Mouse (Mus musculus) 3134 (cell line): Measurements from ENCODE around the gene Tgfb1.

Experiments
- DNase-seq: peaks from one replicate; pipeline ENCODE4 v3.0.0-alpha.2; 2011; ENCODE audit warnings: low spot score; ENCODE audit not compliant: insufficient read length; ENCODE audit errors: extremely low read depth

The Tgfb1 gene

DNA sequence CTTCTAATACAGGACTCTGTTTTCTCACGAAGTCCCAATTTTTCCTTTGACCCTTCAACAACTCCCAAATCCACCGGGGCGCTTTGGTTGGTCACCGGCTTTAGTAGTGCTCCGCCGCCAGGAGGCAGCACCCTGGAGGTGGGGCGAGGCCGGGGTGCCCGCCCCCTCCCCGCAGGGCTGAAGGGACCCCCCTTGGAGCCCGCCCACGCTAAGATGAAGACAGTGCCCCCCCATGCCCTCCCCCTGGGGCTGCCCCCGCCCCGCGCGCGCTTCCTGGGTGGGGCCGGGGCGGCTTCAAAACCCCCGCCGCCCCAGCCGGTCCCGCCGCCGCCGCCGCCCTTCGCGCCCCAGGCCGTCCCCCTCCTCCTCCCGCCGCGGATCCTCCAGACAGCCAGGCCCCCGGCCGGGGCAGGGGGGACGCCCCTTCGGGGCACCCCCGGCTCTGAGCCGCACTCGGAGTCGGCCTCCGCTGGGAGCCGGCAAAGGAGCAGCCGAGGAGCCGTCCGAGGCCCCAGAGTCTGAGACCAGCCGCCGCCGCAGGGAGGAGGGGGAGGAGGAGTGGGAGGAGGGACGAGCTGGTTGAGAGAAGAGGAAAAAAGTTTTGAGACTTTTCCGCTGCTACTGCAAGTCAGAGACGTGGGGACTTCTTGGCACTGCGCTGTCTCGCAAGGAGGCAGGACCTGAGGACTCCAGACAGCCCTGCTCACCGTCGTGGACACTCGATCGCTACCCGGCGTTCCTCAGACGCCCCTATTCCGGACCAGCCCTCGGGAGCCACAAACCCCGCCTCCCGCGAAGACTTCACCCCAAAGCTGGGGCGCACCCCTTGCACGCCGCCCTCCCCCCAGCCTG is at the start of gene Tgfb1:
Tgfb1 (plus strand) TSS at position 323 of the 852 bp plus-strand sequence.
- peak; percentile 86 for DNase-seq

GRCm38 (mm10) chr7:25637099-25637498 is 49.7 kb upstream of the Tgfb1 start:
- DNase-seq, result no peak

- no peak for DNase-seq
Measured at GRCm38 (mm10) chr7:25639754-25640153, 47.0 kb upstream of the Tgfb1 start.

DNA sequence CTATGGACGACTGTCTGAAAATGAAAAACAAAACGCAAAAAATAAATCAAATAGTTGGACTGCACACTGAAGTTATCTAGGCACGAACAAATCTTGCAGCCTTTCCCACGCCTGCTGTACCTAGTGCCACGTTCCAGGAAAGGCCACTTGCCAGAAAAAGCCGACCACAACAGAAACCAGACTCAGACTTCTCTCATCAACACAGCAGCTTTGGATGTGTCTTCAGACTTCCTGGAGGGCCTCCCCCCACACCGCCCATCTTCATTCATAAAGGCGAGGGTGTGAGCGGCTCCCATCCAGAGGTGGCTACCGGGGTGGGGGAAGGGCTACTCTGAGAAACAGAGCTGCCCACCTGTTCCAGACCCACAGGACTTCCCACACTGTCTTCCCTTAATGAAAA is 42.7 kb upstream of the Tgfb1 start:
- DNase-seq, result no peak

DNA sequence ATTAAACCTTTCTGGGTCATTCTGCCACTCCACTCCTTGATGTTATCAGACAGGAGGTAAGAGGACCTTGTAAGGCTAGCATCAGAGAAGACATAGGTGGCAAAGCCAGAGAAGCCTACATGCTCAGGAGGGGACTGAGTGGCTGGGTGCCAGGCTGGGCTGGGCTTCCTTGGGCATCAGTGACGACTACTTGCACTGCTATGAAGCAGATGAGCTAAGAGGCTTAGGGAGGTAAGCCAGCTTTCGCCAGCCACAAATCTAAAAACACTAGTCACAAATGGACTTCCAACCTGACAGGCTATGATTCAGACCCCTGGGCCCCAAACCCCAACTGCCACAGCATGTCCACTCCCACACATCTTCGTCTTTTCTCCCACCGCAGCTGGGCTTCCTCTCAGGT is 42.2 kb upstream of the Tgfb1 start:
- DNase-seq, result no peak

DNA sequence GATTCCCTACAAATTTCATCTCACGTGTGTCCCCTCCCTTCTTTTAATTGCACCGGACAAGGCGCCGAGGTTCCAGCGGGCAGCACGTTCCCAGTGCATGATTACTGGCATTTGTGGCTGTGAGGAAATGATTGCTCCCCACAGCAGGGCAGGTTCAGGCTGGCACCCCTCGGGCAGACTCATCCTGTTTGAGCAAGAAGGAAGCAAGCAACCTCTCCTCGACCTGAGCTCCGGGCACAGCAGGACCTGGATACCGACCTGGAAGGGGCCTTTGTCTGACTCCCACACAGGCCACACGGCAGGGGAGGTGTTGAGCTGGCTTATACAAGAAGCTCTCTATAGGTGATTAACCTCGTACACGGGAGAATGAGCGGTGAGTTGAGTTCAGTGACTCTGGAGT is 41.7 kb upstream of the Tgfb1 start:
- no peak for DNase-seq

DNA sequence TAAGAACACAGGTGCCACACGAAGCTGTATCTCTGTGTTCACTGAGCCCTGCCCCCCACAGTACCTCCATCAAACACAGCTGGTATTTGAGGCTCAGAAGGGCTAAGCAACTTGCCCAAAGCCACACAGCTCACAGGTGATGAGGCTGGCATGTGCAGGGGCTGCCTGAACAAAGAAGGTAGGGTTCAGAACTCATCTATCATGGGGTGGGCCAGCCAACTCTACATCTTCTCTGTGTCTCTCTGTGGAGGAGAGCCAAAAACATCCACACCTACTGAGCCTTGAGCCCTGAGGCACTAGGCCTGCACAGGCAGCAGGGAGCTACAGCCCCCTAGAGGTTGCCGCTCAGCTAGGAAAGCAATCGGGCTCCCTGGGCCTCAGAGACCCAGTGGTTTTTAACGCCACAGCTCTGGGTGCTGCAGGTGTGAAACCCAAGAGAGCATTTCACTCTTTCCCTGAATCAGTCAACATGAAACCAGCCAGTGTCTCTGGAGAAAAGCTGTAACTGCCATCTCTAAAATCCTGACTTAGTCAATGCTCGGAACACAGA is 39.2 kb upstream of the Tgfb1 start:
- no peak for DNase-seq

- DNase-seq, result no peak
Measured at GRCm38 (mm10) chr7:25649839-25650238, 37.0 kb upstream of the Tgfb1 start.

- no peak for DNase-seq
Measured at GRCm38 (mm10) chr7:25651281-25651680, 35.5 kb upstream of the Tgfb1 start.

- no peak for DNase-seq
Measured at GRCm38 (mm10) chr7:25652244-25652759, 34.5 kb upstream of the Tgfb1 start.

- DNase-seq, result no peak
Measured at GRCm38 (mm10) chr7:25655601-25656428, 31.0 kb upstream of the Tgfb1 start.

DNA sequence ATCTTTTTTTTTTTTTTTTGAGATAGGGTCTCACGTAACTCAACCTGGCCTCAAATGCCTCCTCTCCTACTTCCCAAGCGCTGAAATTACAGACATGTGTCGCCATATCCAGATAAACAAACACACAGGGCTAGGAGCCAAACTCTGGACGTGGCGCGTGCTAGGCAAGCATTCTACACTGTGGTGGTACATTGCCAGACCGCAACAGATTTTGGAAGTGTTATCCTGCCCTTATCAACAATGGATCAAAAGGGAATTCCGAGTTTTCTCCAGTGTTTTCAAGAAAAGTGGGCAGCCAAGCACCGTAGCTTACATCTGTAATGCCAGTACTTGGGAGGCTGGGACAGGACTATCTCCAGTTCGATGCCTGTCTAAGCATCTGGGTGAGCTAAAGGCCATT is 29.0 kb upstream of the Tgfb1 start:
- DNase-seq, result no peak

DNA sequence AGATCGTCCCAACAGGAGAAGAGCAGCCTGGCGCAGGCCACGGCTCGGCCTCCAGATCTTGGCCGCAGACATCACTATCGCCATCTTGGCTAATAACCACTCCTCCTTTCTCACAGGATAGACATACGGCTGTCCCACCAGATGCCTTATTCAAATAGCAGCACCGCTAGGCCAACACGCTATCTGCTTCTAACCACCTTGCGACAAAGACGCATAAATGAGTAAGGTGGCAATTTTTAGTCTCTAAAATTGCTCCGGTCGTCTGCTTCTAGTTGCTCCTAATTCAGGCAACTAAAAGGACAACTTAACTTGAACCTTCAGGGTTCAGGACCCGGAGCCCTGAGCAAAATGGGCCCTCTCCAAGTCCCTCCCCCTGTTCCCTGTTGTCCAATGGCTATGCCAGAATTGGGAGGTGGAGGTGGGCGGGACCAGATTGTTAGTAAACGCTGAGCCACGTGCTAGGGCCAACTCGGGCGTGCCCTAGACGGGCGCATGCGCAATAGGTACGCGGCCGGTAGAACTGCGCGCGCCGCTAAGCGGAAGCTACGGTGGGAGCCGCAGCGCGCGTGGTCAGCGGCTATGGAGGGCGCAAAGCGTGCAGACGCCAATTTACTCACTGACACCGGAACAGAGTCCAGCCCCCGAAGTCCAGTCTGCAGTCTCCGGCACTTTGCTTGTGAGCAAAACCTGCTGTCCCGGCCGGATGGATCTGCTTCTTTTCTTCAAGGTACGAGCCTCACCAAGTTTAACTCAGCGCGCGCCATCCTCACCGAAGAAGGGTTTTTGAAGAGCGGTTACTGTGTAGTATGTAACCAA is 27.9 kb upstream of the Tgfb1 start, which contains the start of the genes Bckdha and Exosc5:
Bckdha (minus strand) TSS at position 325 of the 816 bp plus-strand sequence.
Exosc5 (plus strand) TSS at position 508 of the 816 bp plus-strand sequence.
- peak; percentile 96 for DNase-seq

GRCm38 (mm10) chr7:25666381-25666780 is 20.4 kb upstream of the Tgfb1 start:
- DNase-seq, result no peak

GRCm38 (mm10) chr7:25669158-25669557 is 17.6 kb upstream of the Tgfb1 start:
- no peak for DNase-seq

GRCm38 (mm10) chr7:25669631-25670030 is 17.2 kb upstream of the Tgfb1 start:
- no peak for DNase-seq

DNA sequence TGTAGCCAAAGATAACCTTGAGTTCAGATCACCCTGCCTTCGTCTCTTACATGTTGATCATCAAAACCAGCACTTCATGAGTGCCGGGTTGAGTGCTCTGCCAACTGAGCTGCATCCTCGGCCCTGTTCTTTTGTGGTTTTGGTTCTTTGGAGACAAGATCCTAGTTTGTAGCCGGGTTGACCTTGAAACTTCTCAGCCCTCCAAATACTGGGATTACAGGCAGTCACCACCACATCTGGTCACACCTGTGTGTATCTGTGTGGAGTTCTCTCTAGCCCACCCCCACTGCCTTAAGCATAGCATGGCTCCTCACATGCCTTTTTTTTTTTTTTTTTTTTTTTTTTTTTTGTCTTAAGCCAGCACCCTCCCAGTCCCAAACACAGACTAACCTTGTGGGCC is 16.7 kb upstream of the Tgfb1 start:
- DNase-seq, result no peak

DNA sequence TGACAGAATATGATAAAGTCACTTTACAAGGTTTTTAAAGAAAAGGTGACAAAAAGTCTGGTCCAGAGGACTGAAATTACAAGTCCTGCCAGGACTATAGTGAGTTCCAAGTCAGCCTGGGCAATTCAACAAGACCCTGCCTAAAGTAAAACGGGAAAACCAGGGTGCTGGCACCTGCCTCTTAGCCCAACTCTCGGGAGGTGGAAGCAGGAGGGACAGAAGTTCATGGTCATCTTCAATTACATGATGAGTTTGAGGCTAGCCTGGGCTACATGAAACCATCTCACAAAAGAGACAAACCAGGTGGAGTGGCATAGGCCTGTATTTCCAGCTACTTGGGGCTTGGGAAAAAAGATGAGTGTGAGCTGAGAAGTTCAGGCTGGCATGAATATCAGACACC is 15.1 kb upstream of the Tgfb1 start:
- no peak for DNase-seq

DNA sequence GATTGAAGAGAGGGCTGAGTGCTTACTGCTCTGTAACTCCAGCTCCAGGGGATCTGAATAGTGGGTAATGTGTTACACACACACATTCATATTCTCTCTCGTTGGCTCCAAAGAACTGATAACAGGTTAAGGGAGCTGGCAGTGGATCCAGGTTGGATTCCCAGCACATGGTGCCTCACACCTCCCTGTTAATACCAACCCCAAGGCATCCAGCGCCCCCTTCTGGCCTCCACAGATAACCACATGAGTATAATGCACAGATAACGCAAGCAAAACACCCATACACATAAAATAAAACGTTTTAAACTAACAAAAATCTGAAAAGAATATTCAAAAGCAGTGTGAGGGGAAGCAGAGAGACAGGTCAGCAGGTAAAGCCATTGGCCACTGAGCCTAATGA is 14.4 kb upstream of the Tgfb1 start:
- no peak for DNase-seq

DNA sequence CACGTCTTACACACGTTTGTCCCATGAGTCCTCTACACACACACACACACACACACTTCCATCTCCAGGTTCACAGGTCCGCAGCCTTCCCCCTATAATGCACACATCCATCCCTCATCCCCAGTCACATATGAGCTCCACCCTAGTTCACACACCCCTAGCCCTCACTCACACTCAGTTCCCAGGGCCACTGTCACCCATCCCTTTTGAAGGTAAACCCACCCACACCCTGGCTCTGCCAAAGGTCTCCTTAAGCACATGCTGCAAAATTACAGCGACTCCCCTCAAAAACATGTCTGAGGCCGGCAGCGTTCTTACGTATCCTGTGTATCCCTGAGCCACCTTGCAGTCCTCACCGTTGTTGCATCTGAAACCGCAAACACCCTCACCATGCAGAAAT is 12.5 kb upstream of the Tgfb1 start:
- no peak for DNase-seq
